Mouse (Mus musculus): ENCODE measurements around the gene Ncan.

DNA sequence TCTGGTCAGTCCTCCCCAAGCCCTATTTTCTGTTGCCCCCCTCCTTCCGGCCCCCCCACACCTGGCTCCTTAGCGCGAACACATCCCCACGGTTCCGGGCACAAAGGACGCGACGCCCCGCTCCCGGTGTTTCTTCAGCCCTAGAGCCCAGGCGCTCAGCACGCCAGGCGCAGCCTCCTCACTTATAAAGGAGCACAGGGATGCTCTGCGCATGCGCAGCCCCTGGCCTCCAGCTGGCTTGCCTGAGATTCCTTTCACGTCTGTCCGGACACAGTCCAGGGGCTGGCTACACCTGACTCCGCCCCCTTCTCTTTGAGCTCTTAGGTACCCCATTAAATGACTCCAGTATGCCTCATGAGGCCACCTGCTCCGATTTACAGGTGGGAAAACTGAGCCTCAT is at the start of gene Ncan:
- TF ChIP-seq CTCF (IDR thresholded peaks at IDR 0.05; ENCODE audit: extremely low read depth, insufficient read depth, insufficient read length, insufficient replicate concordance) (no peak), POLR2A (IDR thresholded peaks at IDR 0.05; ENCODE audit: low read depth, low read length) (no peak)
